Mouse (Mus musculus): ENCODE results near the gene Mrps11. TPM values are rescaled to one million over a fixed set of nuclear protein-coding genes. Genes with fewer than 3 reads are reported as not detected.

The Mrps11 gene
- total RNA-seq (2015; ENCODE audit: low replicate concordance) (3.3 and 5.2 TPM in 2 replicates), total RNA-seq (2017; ENCODE audit: low replicate concordance) (10.3 and 11.4 TPM in 2 replicates)

DNA sequence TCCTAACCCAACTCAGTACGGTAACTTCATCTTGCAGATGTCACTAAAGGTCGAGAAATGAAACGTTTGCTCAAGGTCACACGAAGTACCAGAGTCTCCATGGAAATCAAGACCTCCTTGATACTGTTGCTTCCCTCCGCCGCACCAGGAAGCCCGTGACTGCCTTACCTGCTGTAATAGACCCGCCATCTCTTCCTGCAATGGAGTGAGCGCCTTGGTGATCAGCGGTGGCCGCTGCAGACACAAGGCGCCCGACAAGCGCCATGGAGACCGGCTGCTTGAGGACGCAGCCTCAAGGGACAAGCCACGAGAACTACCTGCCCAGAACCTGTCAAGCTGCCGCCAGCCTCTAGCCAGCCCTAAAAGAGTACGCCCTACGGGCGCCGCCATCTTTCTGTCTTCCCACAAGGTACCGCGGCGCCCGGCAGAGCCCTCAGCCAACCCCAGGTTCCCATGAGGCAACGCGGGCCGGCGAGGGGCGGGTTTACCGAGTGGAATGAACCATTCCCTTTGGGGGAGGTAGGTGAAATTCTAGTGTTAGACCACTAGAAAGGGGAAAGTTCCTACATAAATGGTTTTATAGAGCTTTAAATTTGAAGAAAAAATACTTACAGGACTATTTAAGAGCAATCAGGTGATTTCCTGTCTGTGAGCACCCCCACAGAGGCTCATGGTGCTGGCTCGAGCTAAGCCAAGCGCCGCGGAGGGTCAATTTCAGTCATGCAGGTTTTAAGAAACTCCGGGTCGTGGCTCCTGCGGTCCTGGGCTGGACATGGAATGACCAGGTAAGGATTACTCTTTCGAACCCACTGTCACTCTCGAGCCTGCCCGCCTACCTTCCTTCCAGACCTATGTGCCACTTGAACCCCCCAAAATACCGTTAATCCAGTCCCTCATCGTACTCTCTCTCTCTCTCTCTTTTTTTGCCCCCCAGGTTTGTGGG lies at the start of gene Mrps11, which contains the start of gene Mrpl46:
Gene Mrps11 (plus strand): TSS at position 481 of the 943 bp plus-strand sequence.
Gene Mrpl46 (minus strand): TSS at position 893 of the 943 bp plus-strand sequence.
- ATAC-seq (replicated peaks; ENCODE audit: low FRiP score, poor library complexity, severe bottlenecking) = peak; percentile 98

DNA sequence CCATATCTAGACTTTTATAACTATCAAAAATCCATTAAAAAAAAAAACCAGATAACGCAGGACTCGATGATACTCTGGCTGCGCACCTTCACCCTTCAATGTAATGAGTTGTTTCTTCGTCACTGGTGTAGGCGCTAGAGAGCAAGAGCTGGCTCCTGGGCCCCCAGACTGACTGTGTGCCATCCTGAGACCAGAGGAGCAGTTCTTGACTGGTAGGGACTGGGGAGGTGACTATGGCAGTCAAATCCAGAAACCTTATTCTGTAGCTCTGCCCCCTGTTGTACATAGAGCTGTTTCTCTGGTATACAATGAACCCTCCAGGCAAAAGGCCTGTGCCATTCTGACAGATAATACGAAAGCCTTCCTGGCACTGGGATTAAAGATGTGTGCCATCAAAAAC lies 45.7 kb upstream of the Mrps11 start:
- no peak for ATAC-seq (replicated peaks; ENCODE audit: low FRiP score, poor library complexity, severe bottlenecking)

DNA sequence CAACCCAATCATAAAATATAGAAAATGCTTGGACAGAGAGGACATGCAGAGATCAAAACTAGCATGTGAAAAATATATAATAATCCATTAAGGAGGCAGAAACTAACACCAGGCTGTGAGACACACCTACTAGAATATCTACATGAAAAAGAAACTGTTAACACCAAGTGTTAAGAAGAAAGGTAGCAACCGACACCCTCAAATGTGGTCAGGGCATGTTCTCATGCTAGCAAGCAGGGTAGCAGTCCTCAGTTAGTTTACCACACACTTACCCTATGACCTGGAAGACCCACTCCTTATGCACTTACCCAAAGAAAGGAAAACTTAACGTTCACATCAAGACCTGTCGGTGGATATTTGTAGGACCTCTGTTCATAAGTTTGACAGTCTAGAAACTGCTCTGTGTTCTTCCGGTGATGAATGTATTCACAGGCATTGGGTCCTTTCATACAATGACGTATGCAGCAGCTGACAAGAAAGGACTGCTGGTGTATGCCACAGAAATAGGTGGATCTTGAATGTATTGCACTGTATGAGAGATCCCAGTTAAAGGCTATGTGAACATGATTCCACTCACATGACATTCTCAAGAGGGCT lies 45.2 kb upstream of the Mrps11 start, which contains the start of gene Ntrk3:
Gene Ntrk3 (minus strand): TSS at position 399 of the 597 bp plus-strand sequence.
- no peak for ATAC-seq (replicated peaks; ENCODE audit: low FRiP score, poor library complexity, severe bottlenecking)

- ATAC-seq (replicated peaks; ENCODE audit: low FRiP score, poor library complexity, severe bottlenecking) = no peak
Measured at GRCm38 (mm10) chr7:78739351-78740000, 43.4 kb upstream of the Mrps11 start.

- no peak for ATAC-seq (replicated peaks; ENCODE audit: low FRiP score, poor library complexity, severe bottlenecking)
Measured at GRCm38 (mm10) chr7:78743731-78744385, 39.1 kb upstream of the Mrps11 start.

DNA sequence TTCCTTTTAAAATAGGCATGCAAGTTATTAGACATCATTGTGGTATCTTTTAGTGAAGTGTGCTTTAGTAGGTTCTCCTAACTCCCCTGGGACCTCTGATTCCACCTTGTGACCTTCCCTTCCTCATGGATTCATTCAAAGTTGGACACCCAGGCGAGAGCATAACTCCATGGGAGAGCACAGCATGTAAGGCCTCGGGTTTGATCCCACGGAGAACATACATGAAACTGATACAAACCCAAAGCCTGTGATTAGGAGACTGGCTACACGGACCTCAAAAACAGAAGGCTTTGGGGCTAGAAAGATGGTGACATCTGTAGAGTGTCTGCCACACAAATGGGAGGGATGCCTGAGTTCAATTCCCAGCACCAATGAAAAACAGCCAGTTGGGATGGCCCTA lies 30.0 kb upstream of the Mrps11 start:
- no peak for ATAC-seq (replicated peaks; ENCODE audit: low FRiP score, poor library complexity, severe bottlenecking)

GRCm38 (mm10) chr7:78753752-78754457 lies 29.0 kb upstream of the Mrps11 start:
- ATAC-seq (replicated peaks; ENCODE audit: low FRiP score, poor library complexity, severe bottlenecking) = no peak

DNA sequence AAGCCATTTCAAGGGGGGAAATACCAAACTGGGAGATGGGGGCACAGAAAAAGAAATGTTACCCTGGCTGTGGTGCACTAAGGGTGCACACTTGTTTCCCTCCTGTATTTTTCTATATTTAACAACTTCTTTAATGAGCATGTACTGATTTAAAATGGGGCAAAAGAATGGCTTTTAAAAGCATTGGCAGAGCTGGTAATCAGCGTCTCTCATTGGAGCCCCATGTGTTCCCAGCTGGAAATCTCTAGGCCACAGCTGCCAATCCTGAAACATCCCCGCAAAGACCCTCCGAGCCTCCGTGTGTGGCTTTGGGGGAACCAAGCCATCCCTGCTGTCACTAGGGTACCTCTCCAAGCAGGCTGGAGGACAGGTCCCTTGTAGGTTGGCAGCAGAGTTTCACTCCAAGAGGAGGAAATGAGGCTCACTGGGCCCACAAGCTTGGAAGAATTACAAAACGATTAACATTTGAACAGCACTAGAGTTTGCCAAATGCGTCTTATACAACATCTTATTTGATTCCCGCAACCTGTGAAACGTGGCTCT lies 28.4 kb upstream of the Mrps11 start:
- no peak for ATAC-seq (replicated peaks; ENCODE audit: low FRiP score, poor library complexity, severe bottlenecking)

- ATAC-seq (replicated peaks; ENCODE audit: low FRiP score, poor library complexity, severe bottlenecking) = no peak
Measured at GRCm38 (mm10) chr7:78763801-78764200, 19.1 kb upstream of the Mrps11 start.

- ATAC-seq (replicated peaks; ENCODE audit: low FRiP score, poor library complexity, severe bottlenecking) = no peak
Measured at GRCm38 (mm10) chr7:78765215-78765631, 17.7 kb upstream of the Mrps11 start.

DNA sequence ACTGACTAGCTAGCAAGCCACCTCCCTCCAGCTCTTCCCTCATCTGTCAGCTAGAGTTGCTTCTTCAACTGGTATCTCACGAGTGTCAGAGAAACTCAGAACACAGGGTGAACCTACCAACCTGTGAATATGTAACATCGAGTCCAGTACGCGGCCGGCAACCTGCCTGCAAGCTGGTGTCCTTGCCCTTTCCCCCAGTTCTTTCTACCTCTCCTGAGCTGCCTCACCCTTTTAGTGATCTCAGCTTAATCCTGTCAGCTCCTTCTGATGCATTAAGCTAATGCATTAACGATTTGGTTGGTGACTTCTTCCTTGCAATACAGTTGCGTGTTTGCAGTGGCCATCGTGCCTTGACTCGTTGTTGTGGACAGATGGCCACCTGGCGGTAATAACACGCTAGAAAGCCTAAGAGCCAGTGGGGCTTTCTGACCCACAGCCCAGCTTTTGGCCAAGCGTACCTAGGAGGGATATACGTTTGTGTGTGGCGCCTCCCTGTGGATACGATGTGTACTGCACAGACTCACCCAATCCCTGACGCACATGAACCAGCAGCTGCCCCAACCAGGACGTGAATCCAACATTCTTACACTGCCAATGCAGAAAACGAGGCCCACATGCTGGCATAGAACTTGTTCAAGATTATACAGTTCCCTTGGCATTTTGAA lies 16.8 kb upstream of the Mrps11 start:
- 0 out of 2 replicates have a peak, but pooled peaks have one; percentile 30 for ATAC-seq (replicated peaks; ENCODE audit: low FRiP score, poor library complexity, severe bottlenecking)

GRCm38 (mm10) chr7:78767929-78768531 lies 14.9 kb upstream of the Mrps11 start:
- ATAC-seq (replicated peaks; ENCODE audit: low FRiP score, poor library complexity, severe bottlenecking) = no peak

DNA sequence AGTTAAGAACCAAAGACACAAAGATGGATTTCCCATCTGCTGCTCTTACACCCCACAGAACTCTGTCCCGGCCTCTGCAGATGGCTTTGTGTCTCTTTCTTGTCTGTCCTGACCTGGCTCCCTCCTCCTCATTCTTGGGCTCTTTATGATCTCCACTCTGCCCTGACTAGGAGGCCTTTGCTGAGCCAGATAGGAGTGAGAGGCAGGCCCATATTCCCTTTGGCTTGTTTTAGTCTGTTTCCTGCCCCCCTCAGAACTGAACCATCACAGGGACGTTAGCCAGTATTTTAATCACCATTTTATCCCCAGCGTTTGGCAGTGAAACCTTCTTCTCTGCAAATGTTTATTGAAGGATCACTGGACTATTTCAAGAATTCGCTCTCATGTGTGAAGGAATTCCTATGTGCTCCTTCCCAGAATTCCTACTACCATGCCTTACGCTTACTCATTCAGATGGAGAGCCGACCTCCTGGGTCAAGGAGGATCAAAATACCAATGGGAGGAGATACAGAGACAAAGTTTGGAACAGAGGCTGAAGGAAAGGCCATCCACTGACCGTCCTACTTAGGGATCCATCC lies 13.8 kb upstream of the Mrps11 start:
- no peak for ATAC-seq (replicated peaks; ENCODE audit: low FRiP score, poor library complexity, severe bottlenecking)

DNA sequence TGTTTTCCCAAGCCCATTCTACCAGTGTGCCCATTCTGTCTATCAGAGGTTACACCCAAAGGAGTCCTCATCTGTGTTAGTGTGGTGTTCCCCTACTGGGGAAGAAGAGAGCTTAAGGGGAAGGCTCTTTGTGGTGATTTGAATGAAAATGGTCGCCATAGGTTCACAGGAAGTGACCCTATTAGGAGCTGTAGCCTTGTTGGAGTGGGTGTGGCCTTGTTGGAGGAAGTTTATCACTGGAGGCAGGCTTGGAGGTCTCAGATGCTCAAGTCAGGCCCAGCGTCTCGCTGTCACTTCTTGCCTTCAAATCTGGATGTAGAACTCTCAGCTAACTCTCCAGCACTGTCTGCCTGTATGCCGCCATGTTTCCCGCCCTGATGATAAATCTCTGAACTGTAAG lies 12.0 kb upstream of the Mrps11 start:
- ATAC-seq (replicated peaks; ENCODE audit: low FRiP score, poor library complexity, severe bottlenecking) = no peak

DNA sequence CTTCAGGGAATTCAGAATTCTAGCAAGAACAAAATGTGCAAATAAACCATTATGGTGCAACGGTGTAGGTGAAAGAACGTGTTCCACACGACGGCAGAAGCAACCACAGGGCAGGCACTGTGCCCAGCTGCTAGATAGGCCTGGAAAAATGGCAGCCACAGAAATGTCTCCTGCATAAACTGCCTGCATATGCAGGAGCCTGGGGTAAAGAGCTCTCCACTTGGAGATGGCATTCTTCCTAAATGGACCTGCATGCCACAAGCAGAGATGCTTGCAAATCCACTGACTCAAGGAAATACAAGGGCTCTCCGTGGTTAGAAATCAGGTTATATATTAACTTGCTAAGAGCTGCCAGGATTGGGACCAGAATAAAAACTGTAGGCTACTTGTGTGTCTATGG lies 4.2 kb upstream of the Mrps11 start:
- ATAC-seq (replicated peaks; ENCODE audit: low FRiP score, poor library complexity, severe bottlenecking) = no peak

DNA sequence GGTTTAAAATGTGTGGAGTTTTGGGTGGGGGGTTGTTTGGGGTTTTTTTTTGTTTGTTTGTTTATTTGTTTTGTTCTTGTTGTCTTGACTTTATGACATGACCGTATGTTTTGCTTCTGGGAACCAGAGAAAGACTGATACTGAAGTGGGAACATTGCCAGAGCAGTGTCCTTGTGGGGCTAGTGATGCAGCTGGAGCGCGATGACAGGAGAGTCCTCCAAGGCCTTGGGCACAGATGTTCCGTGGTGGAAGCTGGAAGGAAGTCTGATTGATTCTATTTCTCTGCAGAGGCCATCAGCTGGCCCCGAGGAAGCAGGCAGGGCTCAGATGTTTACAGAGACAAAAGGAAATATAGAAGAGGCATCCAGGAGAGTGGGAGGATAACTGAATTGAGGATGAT lies 3.0 kb downstream of the Mrps11 start:
- no peak for ATAC-seq (replicated peaks; ENCODE audit: low FRiP score, poor library complexity, severe bottlenecking)

GRCm38 (mm10) chr7:78787793-78788380 lies 5.0 kb downstream of the Mrps11 start:
- ATAC-seq (replicated peaks; ENCODE audit: low FRiP score, poor library complexity, severe bottlenecking) = no peak
